Mouse (Mus musculus) heart, postnatal 0 days (tissue): ENCODE measurements around the gene Gmfb.

Experiments
- CTCF ChIP-seq: IDR thresholded peaks from 2 replicates; pipeline ENCODE4 v1.5.1; 2016; ENCODE audit warnings: antibody characterized with exemption, control low read depth, low read depth
- EP300 ChIP-seq: IDR thresholded peaks from 2 replicates; pipeline ENCODE4 v1.6.1; 2016; ENCODE audit warnings: antibody characterized with exemption, low read depth

DNA sequence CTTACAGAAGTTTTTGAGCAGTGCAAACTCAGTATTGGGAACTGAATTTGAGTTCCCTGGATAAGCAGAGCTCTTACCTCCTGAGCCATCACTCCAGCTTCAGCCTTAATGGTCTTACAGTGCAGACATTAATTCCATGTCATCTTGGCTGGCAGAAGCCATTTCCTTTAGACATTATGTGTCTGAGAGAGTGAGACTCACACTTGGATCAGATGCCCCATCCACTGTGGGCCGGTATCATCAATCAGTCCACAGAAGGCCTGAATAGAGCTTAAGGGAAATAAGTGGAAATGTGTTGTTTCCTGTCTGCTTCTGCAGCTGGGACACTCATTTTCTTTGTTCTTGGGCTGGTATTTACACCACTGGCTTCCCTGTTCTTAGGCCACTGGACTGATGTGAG lies 18.3 kb downstream of the Gmfb start:
- TF ChIP-seq CTCF, result no peak
- TF ChIP-seq EP300, result no peak
